Mouse (Mus musculus): ENCODE results near the gene Map6. TPM values are rescaled to one million over a fixed set of nuclear protein-coding genes. Genes with fewer than 3 reads are reported as not detected.

Map6 gene
- polyA plus RNA-seq, 1 experiment = 96.4 TPM

DNA sequence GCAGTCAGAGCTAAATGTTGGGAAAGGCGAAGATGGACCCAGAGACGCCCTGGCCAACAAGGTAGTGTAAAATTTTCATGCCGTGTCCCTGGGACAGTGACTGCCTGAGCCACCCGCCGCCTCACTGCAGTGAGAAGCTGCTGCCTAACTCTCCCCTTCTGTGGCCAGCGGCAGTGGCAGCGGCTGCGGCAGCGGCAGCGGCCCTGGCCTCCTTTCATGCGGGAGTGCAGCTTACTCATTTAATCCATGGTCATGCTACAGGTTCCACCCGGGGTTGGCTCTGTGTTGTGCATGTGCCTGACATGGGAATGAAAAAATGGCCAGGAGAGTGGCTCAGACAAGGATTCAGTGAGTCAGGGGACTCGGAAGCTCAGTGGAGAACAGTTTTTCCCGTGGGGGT lies 53.3 kb downstream of the Map6 start:
- Histone ChIP-seq H3K4me3 (ENCODE audit: insufficient read depth, low read length) (no peak overlapping the region), H3K27ac (ENCODE audit: insufficient read depth, low read length) (no peak overlapping the region), H3K4me1 (ENCODE audit: control insufficient read depth, insufficient read depth, low read length) (peaks cover 6% of the 10 kb centered on the region)
- no peak for TF ChIP-seq CTCF (IDR thresholded peaks at IDR 0.05; ENCODE audit: extremely low read depth, insufficient read depth, low read length)
- TF ChIP-seq POLR2A (IDR thresholded peaks at IDR 0.05; ENCODE audit: extremely low read depth, insufficient read depth, low read length) = no peak

DNA sequence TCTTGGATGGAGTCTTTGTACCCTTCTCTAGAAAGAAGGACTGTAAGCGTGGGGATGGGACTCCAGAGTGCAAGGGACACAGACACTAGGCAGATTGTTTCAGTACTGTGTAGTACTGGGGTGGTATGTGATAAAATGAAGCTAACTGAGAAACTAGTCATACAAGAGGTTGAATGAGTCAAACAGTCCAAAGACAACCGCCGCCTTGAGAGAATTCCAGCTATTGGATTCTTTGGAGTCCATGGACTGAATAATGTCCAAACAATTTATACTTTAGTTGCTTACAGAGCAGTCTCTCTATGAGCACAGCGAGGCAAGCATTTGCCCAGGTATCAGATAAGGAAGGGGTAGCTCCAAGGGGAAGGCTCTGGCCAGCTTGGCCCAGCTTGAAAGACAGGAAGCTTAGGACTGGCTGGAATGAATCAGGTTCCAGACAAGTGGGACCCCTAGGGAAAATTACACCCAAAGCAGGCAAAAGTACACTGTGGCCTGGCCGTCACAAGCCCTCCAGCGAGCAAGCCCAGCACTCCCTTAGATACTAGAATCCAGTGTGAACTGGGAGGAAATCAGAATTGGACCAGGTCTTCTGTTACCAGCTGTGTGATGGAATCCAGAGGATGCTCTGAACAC lies 55.6 kb downstream of the Map6 start:
- Histone ChIP-seq H3K27ac (ENCODE audit: insufficient read depth, low read length) (no peak overlapping the region), H3K4me1 (ENCODE audit: control insufficient read depth, insufficient read depth, low read length) (peaks cover 8% of the 10 kb centered on the region), H3K4me3 (ENCODE audit: insufficient read depth, low read length) (no peak overlapping the region)
- TF ChIP-seq POLR2A (IDR thresholded peaks at IDR 0.05; ENCODE audit: extremely low read depth, insufficient read depth, low read length) (no peak), CTCF (IDR thresholded peaks at IDR 0.05; ENCODE audit: extremely low read depth, insufficient read depth, low read length) (no peak)

DNA sequence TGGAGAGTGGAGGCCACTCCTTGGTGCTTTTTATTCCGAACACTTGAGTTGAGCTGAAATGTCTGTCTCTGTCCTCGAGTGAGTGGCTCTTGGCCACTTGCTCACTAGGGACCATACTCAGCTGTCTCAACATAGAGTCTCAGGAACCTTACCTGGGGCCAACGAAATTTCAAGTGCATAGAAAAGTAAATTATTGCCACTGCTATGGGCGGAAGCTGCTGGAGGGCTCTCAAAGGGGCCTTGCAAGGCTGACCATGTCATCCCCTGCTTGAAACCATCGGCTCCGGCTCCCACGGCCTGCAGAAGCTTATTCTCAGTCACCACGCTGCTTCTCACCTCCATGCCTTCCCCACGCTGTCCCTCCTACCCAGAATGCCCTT lies 56.1 kb downstream of the Map6 start:
- Histone ChIP-seq H3K4me3 (ENCODE audit: insufficient read depth, low read length) (no peak overlapping the region), H3K27ac (ENCODE audit: insufficient read depth, low read length) (no peak overlapping the region), H3K4me1 (ENCODE audit: control insufficient read depth, insufficient read depth, low read length) (peaks cover 8% of the 10 kb centered on the region)
- TF ChIP-seq CTCF (IDR thresholded peaks at IDR 0.05; ENCODE audit: extremely low read depth, insufficient read depth, low read length) (no peak), POLR2A (IDR thresholded peaks at IDR 0.05; ENCODE audit: extremely low read depth, insufficient read depth, low read length) (no peak)

DNA sequence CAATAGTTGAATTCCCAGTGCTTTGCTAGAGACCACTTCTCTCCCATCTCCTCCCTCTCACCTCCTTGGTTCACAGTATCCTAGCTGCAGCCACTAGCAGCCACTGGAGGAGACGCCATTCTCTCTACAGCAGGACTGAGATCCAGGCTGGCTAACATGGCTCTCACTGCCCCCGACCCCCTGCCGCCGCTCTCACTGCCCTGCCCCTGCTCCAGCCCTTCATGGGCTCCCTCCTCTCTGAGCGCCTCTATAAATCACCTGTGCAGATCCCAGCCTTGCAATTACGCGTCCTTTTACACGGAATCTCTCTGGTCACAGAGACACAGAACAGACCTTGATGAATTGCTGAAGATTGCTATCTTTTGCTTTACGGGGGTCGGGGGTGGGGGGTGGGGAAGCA lies 57.6 kb downstream of the Map6 start:
- Histone ChIP-seq H3K4me3 (ENCODE audit: insufficient read depth, low read length) (no peak overlapping the region), H3K27ac (ENCODE audit: insufficient read depth, low read length) (no peak overlapping the region), H3K4me1 (ENCODE audit: control insufficient read depth, insufficient read depth, low read length) (peaks cover 8% of the 10 kb centered on the region)
- no peak for TF ChIP-seq POLR2A (IDR thresholded peaks at IDR 0.05; ENCODE audit: extremely low read depth, insufficient read depth, low read length)
- TF ChIP-seq CTCF (IDR thresholded peaks at IDR 0.05; ENCODE audit: extremely low read depth, insufficient read depth, low read length) = no peak

DNA sequence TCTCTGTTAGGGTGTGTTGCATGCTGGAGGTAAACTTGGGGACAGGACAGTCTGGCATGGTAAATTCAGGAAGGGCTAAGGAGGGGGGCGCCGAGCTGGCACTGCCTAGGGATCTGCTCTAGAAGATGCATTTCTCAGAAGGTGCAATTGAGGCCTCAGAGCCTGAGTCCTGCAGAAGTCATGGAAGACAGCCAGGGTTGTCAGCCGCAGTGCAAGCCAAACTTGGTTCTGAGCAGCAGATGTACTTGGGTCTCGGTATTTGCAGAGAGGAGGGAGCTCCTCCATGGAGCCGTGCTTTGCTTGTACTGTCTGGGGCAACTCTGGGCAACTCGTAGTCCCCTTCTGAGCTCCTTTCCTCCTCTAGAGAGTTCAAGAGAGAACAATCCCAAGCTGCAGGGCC lies 58.9 kb downstream of the Map6 start:
- no peak for TF ChIP-seq CTCF (IDR thresholded peaks at IDR 0.05; ENCODE audit: extremely low read depth, insufficient read depth, low read length)
- no peak for TF ChIP-seq POLR2A (IDR thresholded peaks at IDR 0.05; ENCODE audit: extremely low read depth, insufficient read depth, low read length)
- H3K4me1 ChIP-seq (ENCODE audit: control insufficient read depth, insufficient read depth, low read length) = peaks cover 8% of the 10 kb centered on the region

DNA sequence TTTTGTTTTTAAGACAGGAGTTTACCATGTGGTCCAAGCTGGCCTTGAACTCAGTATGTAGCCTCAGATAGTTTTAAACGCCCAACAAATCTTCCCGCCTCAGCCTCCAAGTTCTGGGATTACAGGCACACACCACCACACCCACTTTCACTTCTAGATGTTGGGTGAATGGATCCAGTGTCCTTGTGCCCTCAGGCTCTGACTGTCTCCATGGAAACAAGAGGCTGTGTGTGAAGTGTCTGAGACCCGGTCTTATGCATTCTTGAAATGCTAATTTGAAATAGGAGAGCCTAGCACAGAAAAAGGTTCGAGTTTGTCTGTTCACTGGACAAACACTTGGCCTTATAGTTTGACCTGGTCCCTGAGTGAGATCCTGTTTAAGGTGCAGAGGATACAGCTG lies 61.6 kb downstream of the Map6 start:
- Histone ChIP-seq H3K27ac (ENCODE audit: insufficient read depth, low read length) (no peak overlapping the region), H3K4me1 (ENCODE audit: control insufficient read depth, insufficient read depth, low read length) (peaks cover 4% of the 10 kb centered on the region), H3K4me3 (ENCODE audit: insufficient read depth, low read length) (no peak overlapping the region)
- TF ChIP-seq CTCF (IDR thresholded peaks at IDR 0.05; ENCODE audit: extremely low read depth, insufficient read depth, low read length) (no peak), POLR2A (IDR thresholded peaks at IDR 0.05; ENCODE audit: extremely low read depth, insufficient read depth, low read length) (no peak)

More for the DNA sequence above, 58.9 kb downstream of the Map6 start:
- Histone ChIP-seq H3K27ac (ENCODE audit: insufficient read depth, low read length) (no peak overlapping the region), H3K4me3 (ENCODE audit: insufficient read depth, low read length) (no peak overlapping the region)

DNA sequence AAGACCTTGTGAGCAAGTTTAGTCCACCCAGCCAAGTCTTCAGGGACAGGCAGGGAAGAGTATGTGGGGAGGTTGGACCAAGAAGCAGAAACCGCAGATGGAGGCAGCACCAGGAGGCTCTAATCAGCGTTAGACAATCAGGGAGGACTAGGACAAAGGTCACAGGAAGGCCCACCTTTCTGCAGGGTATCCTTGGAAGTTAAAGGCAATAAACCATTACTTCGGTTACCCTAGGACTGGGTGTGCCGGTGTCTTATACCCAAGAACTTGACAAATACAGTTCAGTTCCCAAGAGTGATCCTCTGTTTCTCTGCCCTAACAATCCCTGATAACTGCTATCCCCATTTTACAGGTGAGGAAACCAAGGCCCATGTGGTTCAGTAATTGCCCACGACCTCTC lies 62.8 kb downstream of the Map6 start:
- H3K4me3 ChIP-seq (ENCODE audit: insufficient read depth, low read length) = no peak overlapping the region
- peaks cover 2% of the 10 kb centered on the region for H3K4me1 ChIP-seq (ENCODE audit: control insufficient read depth, insufficient read depth, low read length)
- TF ChIP-seq CTCF (IDR thresholded peaks at IDR 0.05; ENCODE audit: extremely low read depth, insufficient read depth, low read length) (no peak), POLR2A (IDR thresholded peaks at IDR 0.05; ENCODE audit: extremely low read depth, insufficient read depth, low read length) (no peak)
- H3K27ac ChIP-seq (ENCODE audit: insufficient read depth, low read length) = no peak overlapping the region

DNA sequence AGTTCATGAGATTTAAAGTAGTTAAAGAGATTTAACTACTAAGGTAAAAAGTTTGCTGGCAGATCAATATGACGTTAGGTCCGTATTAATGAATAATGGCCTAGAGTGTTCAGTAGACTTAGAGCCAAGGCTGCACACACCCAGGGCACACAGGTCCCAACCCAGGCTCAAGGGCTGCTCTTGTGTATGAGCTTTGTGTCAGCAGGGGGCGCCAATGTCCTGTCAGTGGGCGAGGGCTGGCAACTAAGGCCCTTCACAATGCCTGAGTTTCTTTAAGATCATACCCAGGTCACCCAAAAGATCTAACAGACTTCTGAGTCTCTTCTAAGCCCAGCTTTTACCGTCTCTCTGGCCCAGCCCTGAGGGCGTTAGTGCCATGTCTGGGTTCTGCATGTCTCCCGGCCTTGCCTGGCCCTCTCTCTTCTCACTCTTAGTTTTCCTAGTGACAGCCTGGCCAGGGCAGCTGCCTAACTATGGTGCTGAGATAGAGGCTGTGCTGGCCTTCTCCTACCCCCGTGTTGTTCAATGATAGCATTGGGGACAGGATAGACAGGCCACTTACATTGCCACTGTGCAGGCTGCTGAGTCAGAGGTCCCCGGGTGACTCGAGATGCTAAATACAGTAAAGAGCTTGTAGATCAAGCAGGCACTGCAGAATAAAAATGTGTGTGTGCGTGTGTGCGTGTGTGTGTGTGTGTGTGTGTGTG lies 65.7 kb downstream of the Map6 start:
- Histone ChIP-seq H3K4me1 (ENCODE audit: control insufficient read depth, insufficient read depth, low read length) (no peaks in the 10 kb centered on the region), H3K4me3 (ENCODE audit: insufficient read depth, low read length) (no peak overlapping the region), H3K27ac (ENCODE audit: insufficient read depth, low read length) (no peak overlapping the region)
- no peak for TF ChIP-seq POLR2A (IDR thresholded peaks at IDR 0.05; ENCODE audit: extremely low read depth, insufficient read depth, low read length)
- TF ChIP-seq CTCF (IDR thresholded peaks at IDR 0.05; ENCODE audit: extremely low read depth, insufficient read depth, low read length) = peak; percentile 84

DNA sequence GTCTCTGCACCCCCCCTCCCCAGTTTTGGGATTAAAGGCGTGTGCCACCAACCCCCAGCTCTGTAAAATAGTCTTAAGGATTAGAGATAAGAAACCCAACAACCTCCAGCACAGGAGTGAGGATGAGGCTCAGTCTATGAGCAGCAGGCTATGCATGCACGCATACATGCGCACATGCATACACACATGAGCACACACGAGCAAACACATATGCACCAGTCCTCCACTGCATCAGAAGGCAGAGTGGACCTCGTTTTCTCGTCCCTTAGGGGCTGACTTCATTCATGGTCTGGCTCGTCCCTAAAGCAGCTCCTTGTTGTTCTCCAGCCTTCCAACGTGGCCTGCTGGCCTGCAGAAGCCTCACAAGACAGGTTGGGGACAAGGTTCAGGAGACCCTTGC lies 73.5 kb downstream of the Map6 start:
- no peaks in the 10 kb centered on the region for H3K4me1 ChIP-seq (ENCODE audit: control insufficient read depth, insufficient read depth, low read length)
- no peak overlapping the region for H3K4me3 ChIP-seq (ENCODE audit: insufficient read depth, low read length)
- no peak for TF ChIP-seq POLR2A (IDR thresholded peaks at IDR 0.05; ENCODE audit: extremely low read depth, insufficient read depth, low read length)
- TF ChIP-seq CTCF (IDR thresholded peaks at IDR 0.05; ENCODE audit: extremely low read depth, insufficient read depth, low read length) = no peak
- no peak overlapping the region for H3K27ac ChIP-seq (ENCODE audit: insufficient read depth, low read length)

DNA sequence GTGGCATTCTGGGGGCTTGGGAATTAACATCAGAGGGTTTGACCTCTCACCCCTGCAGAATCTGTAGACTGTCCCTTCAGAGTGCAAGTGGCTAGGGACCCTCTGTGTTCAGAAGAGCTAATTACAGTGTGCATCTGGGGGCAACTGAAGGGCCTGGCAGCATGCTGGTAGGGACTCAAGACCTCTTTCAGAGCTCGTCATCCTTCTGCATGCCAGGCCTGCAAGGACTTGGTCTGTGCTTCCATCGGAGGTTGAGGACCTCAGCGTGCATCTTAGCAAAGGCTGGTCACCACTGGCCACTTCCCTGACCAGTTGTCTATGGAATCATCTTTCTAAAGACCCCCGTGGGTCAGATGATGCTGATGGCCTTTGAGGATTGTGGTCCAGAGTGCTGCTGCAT lies 76.3 kb downstream of the Map6 start:
- Histone ChIP-seq H3K27ac (ENCODE audit: insufficient read depth, low read length) (no peak overlapping the region), H3K4me3 (ENCODE audit: insufficient read depth, low read length) (no peak overlapping the region), H3K4me1 (ENCODE audit: control insufficient read depth, insufficient read depth, low read length) (no peaks in the 10 kb centered on the region)
- TF ChIP-seq CTCF (IDR thresholded peaks at IDR 0.05; ENCODE audit: extremely low read depth, insufficient read depth, low read length) (no peak), POLR2A (IDR thresholded peaks at IDR 0.05; ENCODE audit: extremely low read depth, insufficient read depth, low read length) (no peak)
